Mouse (Mus musculus) neural tube, embryonic 12.5 days (tissue): Measurements from ENCODE around the gene Ptgdr. TPM values are rescaled to one million over a fixed set of nuclear protein-coding genes. Genes with fewer than 3 reads are reported as not detected.

Experiments used
- polyA plus RNA-seq: library from polyadenylated mRNA; unstranded; fragments of >200 nt; fragmentation: Nextera tagmentation; extraction: Ambion mirVana; gene quantifications from 2 replicates; pipeline ENCODE4 v1.2.1, GENCODE M21; 2016

Gene Ptgdr
- polyA plus RNA-seq, 1 experiment from 2014 or later = 0.13 TPM

Other genes with a start within 250 kb of the Ptgdr start
- not detected in 2 replicates for gene Gm5624, start 231.4 kb downstream of the Ptgdr start, polyA plus RNA-seq
- not detected in 2 replicates for gene Gm8257, start 152.9 kb downstream of the Ptgdr start, polyA plus RNA-seq
- not detected in 2 replicates for gene Gm8267, start 109.0 kb downstream of the Ptgdr start, polyA plus RNA-seq
- 0.48 and 0.84 TPM in 2 replicates for gene Ptger2, start 128.8 kb upstream of the Ptgdr start, polyA plus RNA-seq